Mouse (Mus musculus) ZHBTc4 (cell line): Measurements from ENCODE around the gene Mdm2.
A peak's percentile ranks its signal among the peaks of the same experiment; 100 is the strongest.
"Not testable (repeated sequence)": the region's sequence is repeated elsewhere in the genome, so short reads cannot be mapped to it uniquely, and the experiment has no call there.

ENCODE experiments used
- DNase-seq: peaks from one replicate; pipeline ENCODE4 v3.0.0-alpha.2; 2011; ENCODE audit warnings: low read depth, low spot score

Gene Mdm2

GRCm38 (mm10) chr10:117710604-117711141, at the start of gene Mdm2:
TSS of gene Mdm2 (minus strand) at chr10:117710758.
- DNase-seq = peak; percentile 97

GRCm38 (mm10) chr10:117759844-117760630, 49.5 kb upstream of the Mdm2 start:
- no peak for DNase-seq

GRCm38 (mm10) chr10:117758749-117759727, 48.5 kb upstream of the Mdm2 start:
- no peak for DNase-seq

DNA sequence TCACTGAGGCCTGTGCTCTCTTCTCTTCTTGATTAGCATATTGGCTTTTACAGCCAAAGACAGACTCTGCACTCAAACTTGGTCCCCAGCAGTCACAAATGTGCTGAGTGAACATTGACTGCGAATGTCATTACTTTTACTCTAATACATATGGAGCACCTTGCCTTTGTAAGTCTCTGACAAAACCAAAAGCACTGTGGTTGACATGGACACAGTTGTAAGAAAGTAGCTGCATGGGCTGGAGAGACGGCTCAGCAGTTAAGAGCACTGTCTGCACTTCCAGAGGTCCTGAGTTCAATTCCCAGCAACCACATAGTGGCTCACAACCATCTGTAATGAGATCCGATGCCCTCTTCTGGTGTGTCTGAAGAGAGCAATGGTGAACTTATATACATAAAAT, 47.8 kb upstream of the Mdm2 start:
- DNase-seq = not testable (repeated sequence)

DNA sequence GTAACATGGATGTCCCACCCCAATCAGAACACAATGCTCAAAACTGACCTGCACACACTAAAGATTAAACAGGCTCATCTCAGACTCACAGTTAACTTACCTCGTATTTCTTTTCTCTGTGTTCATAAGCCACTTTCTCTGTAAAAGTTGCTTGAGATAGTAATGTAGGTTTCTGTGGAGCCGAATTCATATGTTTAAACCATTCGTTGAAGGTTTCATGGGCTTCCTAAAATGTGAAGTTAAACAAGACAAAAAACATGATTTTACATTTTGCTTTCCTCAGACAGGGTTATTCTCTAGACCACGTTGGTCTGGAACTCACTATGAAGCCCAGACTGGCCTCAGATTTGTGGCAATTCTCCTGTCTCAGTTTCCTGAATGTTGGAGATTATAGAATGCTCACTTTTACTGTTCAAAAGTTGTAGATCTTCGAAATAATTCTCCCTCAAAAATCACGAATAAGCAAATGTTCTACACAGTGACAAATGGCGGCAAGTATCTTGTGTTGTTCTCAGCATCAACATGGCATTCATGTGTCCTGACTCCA, 47.3 kb upstream of the Mdm2 start:
- no peak for DNase-seq

GRCm38 (mm10) chr10:117757259-117757658, 46.7 kb upstream of the Mdm2 start:
- DNase-seq = no peak

DNA sequence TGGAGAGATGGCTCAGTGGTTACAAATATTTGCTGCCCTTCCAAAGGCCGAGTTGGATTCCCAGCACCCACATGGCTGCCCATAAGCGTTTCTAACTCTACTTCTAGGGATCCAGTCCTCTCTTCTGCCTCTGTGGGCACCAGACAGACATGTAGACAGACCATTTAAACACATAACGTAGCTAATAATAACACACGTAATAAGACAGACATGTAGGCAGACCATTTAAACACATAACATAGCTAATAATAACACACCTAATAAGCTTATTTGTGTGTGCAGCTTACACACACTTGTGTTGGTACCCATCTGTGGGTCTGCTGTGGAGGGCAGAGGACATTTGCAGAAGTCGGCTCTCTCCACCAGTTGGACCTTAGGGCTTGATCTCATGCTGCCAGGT, 46.2 kb upstream of the Mdm2 start:
- no peak for DNase-seq

DNA sequence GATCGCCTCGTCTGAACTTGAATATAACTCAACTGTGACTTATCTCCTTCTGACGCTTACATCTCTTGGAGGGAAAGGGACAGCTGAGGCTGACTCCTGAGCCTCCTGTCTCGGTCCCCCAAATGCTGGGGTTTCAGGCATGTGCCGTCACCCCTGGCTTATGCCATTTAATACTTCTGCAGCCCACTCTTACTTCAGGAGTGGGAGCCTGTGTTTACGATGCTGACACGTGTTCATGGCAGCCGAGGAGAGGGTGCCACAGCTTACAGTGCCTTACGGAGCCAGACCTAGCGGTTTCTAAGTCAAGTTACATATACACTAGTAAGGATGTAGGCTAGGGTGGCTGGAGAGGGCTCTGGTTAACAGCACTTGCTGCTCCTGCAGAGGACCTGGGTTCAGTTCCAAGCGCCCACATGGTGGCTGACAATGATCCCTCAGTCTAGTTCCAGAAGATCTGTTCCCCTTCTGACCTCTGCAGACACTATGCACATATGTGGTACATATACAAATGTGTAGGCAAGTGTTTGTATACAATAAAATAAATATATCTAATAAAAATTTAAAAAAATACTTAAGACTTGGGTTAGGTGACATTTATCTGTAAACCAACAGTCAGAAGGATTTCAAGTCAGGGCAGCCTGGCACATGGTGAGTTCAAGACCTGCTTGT, 45.4 kb upstream of the Mdm2 start:
- no peak for DNase-seq

- no peak for DNase-seq
Observed at GRCm38 (mm10) chr10:117755086-117755798, 44.7 kb upstream of the Mdm2 start.

- no peak for DNase-seq
Observed at GRCm38 (mm10) chr10:117754609-117754940, 44.0 kb upstream of the Mdm2 start.

GRCm38 (mm10) chr10:117753711-117754608, 43.4 kb upstream of the Mdm2 start:
- no peak for DNase-seq

GRCm38 (mm10) chr10:117752851-117753647, 42.5 kb upstream of the Mdm2 start:
- no peak for DNase-seq

DNA sequence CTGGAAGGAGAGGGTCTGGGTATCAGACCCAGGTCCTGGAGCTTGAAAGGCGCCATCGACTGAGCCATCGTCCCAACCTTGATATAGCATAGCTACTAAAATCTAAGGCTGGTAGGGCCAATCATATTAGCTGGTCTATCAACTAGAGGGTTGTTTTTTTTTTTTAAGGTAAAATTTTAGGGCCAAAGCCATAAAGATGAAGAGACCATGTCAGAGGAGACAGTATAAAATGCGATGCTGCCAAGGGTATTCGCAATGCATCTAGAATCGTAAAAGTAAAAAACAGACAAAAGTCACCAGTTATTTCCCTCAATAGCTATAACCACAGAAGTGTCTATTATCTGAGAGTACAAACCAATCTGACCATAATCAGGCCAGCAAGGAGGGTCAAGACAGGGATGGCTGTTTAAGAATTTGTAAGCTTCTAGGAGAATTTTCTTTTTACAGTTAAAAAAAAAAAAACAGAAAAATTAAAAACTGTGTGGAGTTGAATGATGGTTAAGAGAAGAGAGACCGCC, 41.8 kb upstream of the Mdm2 start:
- no peak for DNase-seq

DNA sequence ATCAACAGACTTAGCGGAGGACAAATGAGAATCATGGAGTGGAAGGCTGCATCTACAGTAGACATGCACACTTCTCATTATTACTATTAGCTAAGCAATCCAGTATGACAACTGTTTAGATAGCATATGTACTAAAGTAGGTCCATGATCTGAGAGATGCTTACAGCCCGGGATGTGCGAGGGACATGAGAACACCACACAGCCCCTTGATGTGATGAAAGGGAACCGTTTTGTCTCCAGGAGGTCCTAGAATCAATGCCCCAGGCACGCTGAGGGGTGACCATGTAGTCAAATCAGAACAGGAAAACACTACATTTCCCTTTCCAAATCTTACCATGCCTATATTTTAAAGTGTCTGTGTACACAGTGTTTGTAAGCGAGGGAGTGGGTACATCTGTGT, 41.2 kb upstream of the Mdm2 start:
- no peak for DNase-seq

DNA sequence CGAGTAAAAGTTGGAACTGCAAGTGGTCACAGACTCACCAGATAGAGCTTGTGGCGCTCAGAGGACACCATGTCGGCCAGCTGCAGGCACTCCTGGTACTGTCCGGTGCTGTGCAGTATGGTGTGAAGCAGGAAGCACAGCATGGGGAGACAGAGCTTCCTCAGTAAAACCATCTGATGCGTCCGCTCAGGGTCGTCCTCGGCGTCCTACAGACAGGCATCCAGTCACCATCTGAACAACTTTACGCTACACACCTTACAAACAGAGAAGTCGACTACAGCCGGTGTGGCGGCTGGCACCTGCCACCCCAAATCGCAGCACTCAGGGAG, 40.7 kb upstream of the Mdm2 start:
- DNase-seq = no peak

GRCm38 (mm10) chr10:117750529-117751281, 40.1 kb upstream of the Mdm2 start:
- DNase-seq = no peak

DNA sequence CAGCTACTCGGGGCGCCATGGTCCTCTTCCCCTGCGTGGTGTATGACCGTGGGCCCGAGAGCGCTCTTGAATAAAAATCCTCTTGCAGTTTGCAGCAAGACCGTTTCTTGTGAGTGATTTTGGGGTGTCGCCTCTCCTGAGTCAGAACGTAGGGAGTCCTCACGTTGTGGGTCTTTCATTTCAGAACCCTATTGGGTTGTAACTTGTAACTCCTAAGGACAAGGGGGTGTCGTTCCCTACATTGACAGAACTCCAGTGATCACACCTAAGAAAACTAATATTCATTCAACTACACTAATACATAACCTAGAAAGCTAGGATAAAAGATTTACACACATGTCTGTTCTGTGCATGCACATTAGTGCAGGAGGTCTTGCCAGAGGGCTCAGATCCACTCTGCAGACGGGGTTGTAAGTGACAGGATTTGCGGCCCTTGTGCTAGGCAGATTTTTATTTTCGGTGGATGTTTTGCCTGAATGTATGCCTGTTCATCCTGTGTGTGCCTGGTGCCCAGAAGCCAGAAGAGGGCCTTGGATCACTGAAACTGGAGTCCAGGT, 39.3 kb upstream of the Mdm2 start:
- no peak for DNase-seq
